ENCODE assay signal across 9 mouse cellular contexts in genomic region chr2:72297716-72298082, GRCm38 (mm10). TPM values are rescaled to one million over a fixed set of nuclear protein-coding genes. Genes with fewer than 3 reads are reported as not detected.
A peak's percentile ranks its signal among the peaks of the same experiment; 100 is the strongest.
DNase-seq lines count a peak whose midpoint lies in the region; ATAC-seq lines count a peak whose summit lies in the region.
"Had no signal": no experiment of that assay in that cellular context is flagged by ENCODE, and none has a peak within 500 bp of the region (broad histone marks: within the 10 kb centered on the region; RNA-seq: fewer than 3 reads in every experiment).

No protein-coding gene starts in this region.

- H3K4me2 ChIP-seq in embryonic facial prominence, embryonic 13.5 days: peak overlapping the region; percentile 43
- H3K4me2 ChIP-seq in lung, embryonic 16.5 days (ENCODE audit: low read depth, low read length): peak overlapping the region; percentile 44
- H3K4me2 ChIP-seq: liver, embryonic 15.5 days had no signal

- WGBS in heart, embryonic 10.5 days: 56% methylated on average over 10 of the region's 10 CpGs
- WGBS in embryonic facial prominence, embryonic 13.5 days: 34% methylated on average over 10 of the region's 10 CpGs
- 23% methylated on average over 10 of the region's 10 CpGs for WGBS in lung, embryonic 16.5 days

- H3K27me3 ChIP-seq in heart, embryonic 10.5 days (ENCODE audit: insufficient read depth, poor library complexity, severe bottlenecking): no peaks in the 10 kb centered on the region
- H3K27me3 ChIP-seq in embryonic facial prominence, embryonic 13.5 days: no peaks in the 10 kb centered on the region
- no peaks in the 10 kb centered on the region for H3K27me3 ChIP-seq in lung, embryonic 16.5 days (ENCODE audit: control insufficient read depth, insufficient read depth, low read depth, low read length)
- H3K27me3 ChIP-seq: liver, embryonic 15.5 days had no signal

- H3K4me1 ChIP-seq in heart, embryonic 10.5 days: peaks cover 11% of the 10 kb centered on the region
- H3K4me1 ChIP-seq in embryonic facial prominence, embryonic 13.5 days: peaks cover 22% of the 10 kb centered on the region
- H3K4me1 ChIP-seq in lung, embryonic 16.5 days (replicated peaks; ENCODE audit: control insufficient read depth, insufficient read depth, low read length): peaks cover 17% of the 10 kb centered on the region

- H3K9me3 ChIP-seq in heart, embryonic 10.5 days: no peaks in the 10 kb centered on the region
- H3K9me3 ChIP-seq in embryonic facial prominence, embryonic 13.5 days: no peaks in the 10 kb centered on the region
- no peaks in the 10 kb centered on the region for H3K9me3 ChIP-seq in lung, embryonic 16.5 days (ENCODE audit: control insufficient read depth, low read length)
- H3K9me3 ChIP-seq: liver, embryonic 15.5 days had no signal

- no peak for ATAC-seq in embryonic facial prominence, embryonic 13.5 days (ENCODE audit: insufficient number of reproducible peaks, insufficient read depth, low FRiP score, low TSS enrichment, low read depth)
- peak; percentile 89 for ATAC-seq in lung, embryonic 16.5 days (ENCODE audit: low read depth)

- peak; percentile 72 to 80 for DNase-seq in heart, adult 18-20 months
- no peak for DNase-seq in heart, embryonic 10.5 days (ENCODE audit: low spot score)
- peak; percentile 48 to 70 for DNase-seq in heart, postnatal 36 days
- no peak for DNase-seq in cerebellum, postnatal 10 days
- no peak for DNase-seq in layer of hippocampus, adult 8-10 months (ENCODE audit: low spot score in 2 of 2)
- no peak for DNase-seq in spleen, postnatal 14 days (ENCODE audit: low spot score in 2 of 2)

- intact Hi-C loops in heart, postnatal 36 days (cut with DNase I): loop anchor here (1.0 kb wide), 2 partner anchors 62 to 92 kb away; no protein-coding TSS in a partner anchor

- no peak overlapping the region for H3K4me3 ChIP-seq in heart, embryonic 10.5 days
- H3K4me3 ChIP-seq in embryonic facial prominence, embryonic 13.5 days: peak overlapping the region; percentile 6; the same call in 1 of the 2 replicates
- H3K4me3 ChIP-seq in lung, embryonic 16.5 days (ENCODE audit: low read length): peak overlapping the region; percentile 27
- H3K4me3 ChIP-seq: liver, embryonic 15.5 days had no signal

- peak overlapping the region; percentile 46; the same call in 1 of the 2 replicates for H3K9ac ChIP-seq in embryonic facial prominence, embryonic 13.5 days
- H3K9ac ChIP-seq in lung, embryonic 16.5 days (ENCODE audit: low read length): peak overlapping the region; percentile 45; the same call in 1 of the 2 replicates
- H3K9ac ChIP-seq: liver, embryonic 15.5 days had no signal

- no peak overlapping the region for H3K27ac ChIP-seq in heart, embryonic 10.5 days
- H3K27ac ChIP-seq in embryonic facial prominence, embryonic 13.5 days: peak overlapping the region; percentile 79
- H3K27ac ChIP-seq in lung, embryonic 16.5 days (ENCODE audit: low read length): peak overlapping the region; percentile 82
- H3K27ac ChIP-seq: liver, embryonic 15.5 days had no signal

- H3K36me3 ChIP-seq in heart, embryonic 10.5 days: peaks cover 29% of the 10 kb centered on the region
- no peaks in the 10 kb centered on the region for H3K36me3 ChIP-seq in embryonic facial prominence, embryonic 13.5 days
- peaks cover 2% of the 10 kb centered on the region for H3K36me3 ChIP-seq in lung, embryonic 16.5 days (ENCODE audit: control insufficient read depth, insufficient read depth, low read length)

RNA-seq across cellular contexts. Expression of gene Map3k20, which starts 12.3 kb away (rescaled TPM):
- 100 to 1,000 TPM; 270 to 291 TPM for total RNA-seq in heart, adult 18-20 months (2021)
- polyA plus RNA-seq in heart, embryonic 10.5 days (2016; fragmentation: Nextera tagmentation; extraction: Ambion mirVana): 27.9 and 60.5 TPM in 2 replicates
- polyA plus RNA-seq in embryonic facial prominence, embryonic 13.5 days (2015; fragmentation: Nextera tagmentation; extraction: Ambion mirVana): 17.6 and 19.7 TPM in 2 replicates
- total RNA-seq in heart, postnatal 36 days (2021): 100 to 1,000 TPM; 286 to 292 TPM
- 29.8 and 31.6 TPM in 2 replicates for polyA plus RNA-seq in lung, embryonic 16.5 days (2015; fragmentation: Nextera tagmentation; extraction: Ambion mirVana)
- 10 to 100 TPM; 11.2 to 17.0 (median 13.7) TPM for total RNA-seq in layer of hippocampus, adult 8-10 months (2022)

Comparison
In these comparisons a context has a peak if more than half of its experiments do, and no peak if none do; other contexts are left out.
1. DNase-seq: peak in heart, adult 18-20 months (2 of 2) and heart, postnatal 36 days (2 of 2); none in heart, embryonic 10.5 days (single experiment), cerebellum, postnatal 10 days (0 of 2), layer of hippocampus, adult 8-10 months (0 of 2) and spleen, postnatal 14 days (0 of 2).
2. RNA of gene Map3k20, which starts 12.3 kb away (total RNA-seq): 286 to 292 TPM in heart, postnatal 36 days and 270 to 291 TPM in heart, adult 18-20 months; 11.2 to 17.0 TPM in layer of hippocampus, adult 8-10 months; every median in the first group is over 10 times any median in the second.